Mouse (Mus musculus) MEL (cell line): ENCODE measurements around the gene Asb17. TPM values are rescaled to one million over a fixed set of nuclear protein-coding genes. Genes with fewer than 3 reads are reported as not detected.

Experiments
- DNase-seq: peaks from one replicate; pipeline ENCODE4 v3.0.0; 2011; ENCODE audit warnings: low read depth, low spot score
- H3K27ac ChIP-seq: 2 replicates; pipeline ENCODE4 v1.5.1; 2012; ENCODE audit warnings: low read depth, mild to moderate bottlenecking, control low read depth, low read length, moderate library complexity; ENCODE audit not compliant: control insufficient read depth
- H3K27me3 ChIP-seq, 2 experiments: fragments of 150-350 bp in 1 of 2; sonication (generic) in 1 of 2; 2 replicates each; pipeline ENCODE4 v1.6.1; 2012; ENCODE audit warnings: low read length in 2 of 2, mild to moderate bottlenecking in 2 of 2, improper control_type of control experiment in 1 of 2, moderate library complexity in 1 of 2; ENCODE audit not compliant: insufficient read depth in 2 of 2, control insufficient read depth in 1 of 2
- H3K36me3 ChIP-seq, 2 experiments: 2 replicates each; pipeline ENCODE4 v1.6.1; 2012 to 2014; ENCODE audit warnings: low read length in 2 of 2, improper control_type of control experiment in 1 of 2, inconsistent platforms in 1 of 2, mild to moderate bottlenecking in 1 of 2; ENCODE audit not compliant: insufficient read depth in 2 of 2, control insufficient read depth in 1 of 2
- H3K4me1 ChIP-seq, 2 experiments: fragments of 150-350 bp in 1 of 2; sonication (generic) in 1 of 2; 2 replicates each; pipeline ENCODE4 v1.6.1; 2012; ENCODE audit warnings: low read length in 2 of 2, improper control_type of control experiment in 1 of 2, mild to moderate bottlenecking in 1 of 2; ENCODE audit not compliant: insufficient read depth in 2 of 2, control insufficient read depth in 1 of 2
- H3K4me3 ChIP-seq, 2 experiments: fragments of 150-350 bp in 1 of 2; sonication (generic) in 1 of 2; 2 replicates each; pipeline ENCODE4 v1.5.1; 2012; ENCODE audit warnings: low read depth in 2 of 2, low read length in 2 of 2, mild to moderate bottlenecking in 2 of 2, moderate library complexity in 2 of 2, control low read depth in 1 of 2, improper control_type of control experiment in 1 of 2; ENCODE audit not compliant: control insufficient read depth in 1 of 2, insufficient read depth in 1 of 2
- H3K79me2 ChIP-seq: 2 replicates; pipeline ENCODE4 v1.6.1; 2012; ENCODE audit warnings: mild to moderate bottlenecking, low read length, moderate library complexity; ENCODE audit not compliant: control insufficient read depth, poor library complexity, insufficient read depth
- H3K9ac ChIP-seq: 2 replicates; pipeline ENCODE4 v1.6.1; 2012; ENCODE audit warnings: low read depth, mild to moderate bottlenecking, control low read depth, low read length, moderate library complexity; ENCODE audit not compliant: control insufficient read depth, poor library complexity, severe bottlenecking
- H3K9me3 ChIP-seq: fragments of 150-350 bp; sonication (generic); replicated peaks from 2 replicates; pipeline ENCODE4 v1.6.1; 2012; ENCODE audit warnings: mild to moderate bottlenecking, low read length, improper control_type of control experiment, moderate library complexity; ENCODE audit not compliant: insufficient read depth
- BHLHE40 ChIP-seq: IDR thresholded peaks from 2 replicates; pipeline ENCODE4 v1.6.1; 2012; ENCODE audit warnings: low read depth, mild to moderate bottlenecking, inconsistent platforms, low read length, improper control_type of control experiment, borderline replicate concordance
- CHD1 ChIP-seq: IDR thresholded peaks from 2 replicates; pipeline ENCODE4 v1.6.1; 2012; ENCODE audit warnings: low read depth, mild to moderate bottlenecking, inconsistent platforms, low read length, improper control_type of control experiment
- CTCF ChIP-seq, 3 experiments: IDR thresholded peaks in 2 of 3; conservative IDR thresholded peaks in 1 of 3; 2 replicates each; pipeline ENCODE4 v1.5.1; 2011 to 2012; ENCODE audit warnings: low read length in 3 of 3, low read depth in 2 of 3, mild to moderate bottlenecking in 2 of 3, improper control_type of control experiment in 1 of 3, inconsistent platforms in 1 of 3, mixed read lengths in 1 of 3, moderate library complexity in 1 of 3; ENCODE audit not compliant: control insufficient read depth in 1 of 3, insufficient read depth in 1 of 3, poor library complexity in 1 of 3, severe bottlenecking in 1 of 3
- E2F4 ChIP-seq: IDR thresholded peaks from 2 replicates; pipeline ENCODE4 v1.6.1; 2011; ENCODE audit warnings: low read depth, low read length, improper control_type of control experiment, borderline replicate concordance
- ELF1 ChIP-seq: IDR thresholded peaks from 2 replicates; pipeline ENCODE4 v1.6.1; 2014; ENCODE audit warnings: low read depth, mild to moderate bottlenecking, inconsistent platforms, low read length, improper control_type of control experiment, moderate library complexity
- EP300 ChIP-seq, 2 experiments: IDR thresholded peaks; 2 replicates each; pipeline ENCODE4 v1.6.1; 2011; ENCODE audit warnings: improper control_type of control experiment in 2 of 2, low read length in 2 of 2, low read depth in 1 of 2, mild to moderate bottlenecking in 1 of 2
- GABPA ChIP-seq: IDR thresholded peaks from 2 replicates; pipeline ENCODE4 v1.6.1; 2012; ENCODE audit warnings: low read depth, mild to moderate bottlenecking, inconsistent platforms, low read length, improper control_type of control experiment, moderate library complexity
- GATA1 ChIP-seq: IDR thresholded peaks from 2 replicates; pipeline ENCODE4 v1.6.1; 2011; ENCODE audit warnings: low read depth, low read length, improper control_type of control experiment
- HCFC1 ChIP-seq: IDR thresholded peaks from 2 replicates; pipeline ENCODE4 v1.6.1; 2012; ENCODE audit warnings: low read depth, mild to moderate bottlenecking, inconsistent platforms, low read length, improper control_type of control experiment, moderate library complexity
- JUND ChIP-seq: IDR thresholded peaks from 2 replicates; pipeline ENCODE4 v1.6.1; 2011; ENCODE audit warnings: low read depth, mild to moderate bottlenecking, improper control_type of control experiment, low read length
- MAFK ChIP-seq: IDR thresholded peaks from 2 replicates; pipeline ENCODE4 v1.6.1; 2011; ENCODE audit warnings: low read depth, mild to moderate bottlenecking, low read length, improper control_type of control experiment, borderline replicate concordance
- MAX ChIP-seq: IDR thresholded peaks from 2 replicates; pipeline ENCODE4 v1.6.1; 2011; ENCODE audit warnings: low read length, improper control_type of control experiment
- MEF2A ChIP-seq: IDR thresholded peaks from 2 replicates; pipeline ENCODE4 v1.6.1; 2014; ENCODE audit warnings: low read depth, mild to moderate bottlenecking, inconsistent platforms, low read length, improper control_type of control experiment; ENCODE audit not compliant: poor library complexity, insufficient replicate concordance, severe bottlenecking; ENCODE audit errors: extremely low read depth
- MXI1 ChIP-seq: IDR thresholded peaks from 2 replicates; pipeline ENCODE4 v1.6.1; 2011; ENCODE audit warnings: mild to moderate bottlenecking, low read depth, low read length, improper control_type of control experiment
- MYC ChIP-seq: IDR thresholded peaks from 2 replicates; pipeline ENCODE4 v1.6.1; 2011; ENCODE audit warnings: low read depth, mild to moderate bottlenecking, low read length, improper control_type of control experiment, moderate library complexity
- POLR2A ChIP-seq, 2 experiments: IDR thresholded peaks; 2 replicates each; pipeline ENCODE4 v1.6.1; 2011 to 2012; ENCODE audit warnings: low read length in 2 of 2, mild to moderate bottlenecking in 2 of 2, control low read depth in 1 of 2, improper control_type of control experiment in 1 of 2, low read depth in 1 of 2, moderate library complexity in 1 of 2; ENCODE audit not compliant: control insufficient read depth in 1 of 2, insufficient read depth in 1 of 2, poor library complexity in 1 of 2
- RCOR1 ChIP-seq: IDR thresholded peaks from 2 replicates; pipeline ENCODE4 v1.6.1; 2012; ENCODE audit warnings: low read depth, mild to moderate bottlenecking, inconsistent platforms, low read length, improper control_type of control experiment
- SIN3A ChIP-seq: IDR thresholded peaks from 2 replicates; pipeline ENCODE4 v1.6.1; 2012; ENCODE audit warnings: low read length, improper control_type of control experiment, inconsistent platforms
- TBP ChIP-seq: IDR thresholded peaks from 2 replicates; pipeline ENCODE4 v1.8.0; 2011; ENCODE audit warnings: low read depth, low read length, improper control_type of control experiment
- TCF12 ChIP-seq: IDR thresholded peaks from 2 replicates; pipeline ENCODE4 v1.6.1; 2014; ENCODE audit warnings: low read depth, mild to moderate bottlenecking, inconsistent platforms, low read length, improper control_type of control experiment, moderate library complexity
- UBTF ChIP-seq: IDR thresholded peaks from 2 replicates; pipeline ENCODE4 v1.6.1; 2012; ENCODE audit warnings: low read depth, mild to moderate bottlenecking, inconsistent platforms, low read length, improper control_type of control experiment, moderate library complexity, borderline replicate concordance; ENCODE audit not compliant: insufficient read depth
- USF1 ChIP-seq: IDR thresholded peaks from 2 replicates; pipeline ENCODE4 v1.6.1; 2014; ENCODE audit warnings: low read depth, mild to moderate bottlenecking, inconsistent platforms, low read length, improper control_type of control experiment, moderate library complexity
- USF2 ChIP-seq, 2 experiments: IDR thresholded peaks; 2 replicates each; pipeline ENCODE4 v1.6.1; 2011 to 2012; ENCODE audit warnings: improper control_type of control experiment in 2 of 2, low read length in 2 of 2, borderline replicate concordance in 1 of 2, inconsistent platforms in 1 of 2, low read depth in 1 of 2, mild to moderate bottlenecking in 1 of 2; ENCODE audit not compliant: insufficient read depth in 1 of 2
- ZC3H11A ChIP-seq: IDR thresholded peaks from 2 replicates; pipeline ENCODE4 v1.6.1; 2012; ENCODE audit warnings: low read depth, mild to moderate bottlenecking, inconsistent platforms, low read length, improper control_type of control experiment
- ZNF384 ChIP-seq: IDR thresholded peaks from 2 replicates; pipeline ENCODE4 v1.6.1; 2012; ENCODE audit warnings: low read depth, mild to moderate bottlenecking, inconsistent platforms, low read length, improper control_type of control experiment
- polyA plus RNA-seq, 2 experiments: library from polyadenylated mRNA; stranded (reverse) in 1 of 2; unstranded in 1 of 2; fragments of >175 nt in 1 of 2; fragments of >200 nt in 1 of 2; gene quantifications; 2 replicates each; pipeline versions ENCODE4 v1.2.1 to v1.2.4; 2012; ENCODE audit warnings: low replicate concordance in 2 of 2, low read depth in 1 of 2; ENCODE audit not compliant: insufficient read length in 2 of 2, insufficient read depth in 1 of 2, missing spikeins in 1 of 2
- total RNA-seq: library from RNA; depleted of rRNA; stranded (reverse); fragments of 300-350 nt; gene quantifications from 2 replicates; pipeline ENCODE4 v1.2.3, GENCODE M21; 2012

The Asb17 gene
- total and polyA plus RNA-seq, 3 experiments: 5.7 to 9.7 TPM; not detected in 1

- Histone ChIP-seq H3K36me3 (peaks cover 0 to 4% of the 10 kb centered on the region in 2 experiments; a peak in 2 of 4 replicates), H3K4me3 (no peak overlapping the region), H3K9me3 (no peaks in the 10 kb centered on the region), H3K27ac (no peak overlapping the region), H3K27me3 (no peaks in the 10 kb centered on the region), H3K4me1 (peaks cover 5% of the 10 kb centered on the region in 2 experiments; a peak in 3 of 4 replicates), H3K79me2 (no peaks in the 10 kb centered on the region), H3K9ac (no peak overlapping the region)
- no peak for DNase-seq
- TF ChIP-seq CTCF (IDR thresholded peaks at IDR 0.05 in 2 of 3, conservative IDR thresholded peaks at IDR 0.05 in 1 of 3; ENCODE audit: control insufficient read depth in 1 of 3, insufficient read depth in 1 of 3, low read depth in 2 of 3, low read length in 3 of 3, poor library complexity in 1 of 3, severe bottlenecking in 1 of 3): no peak
- no peak for TF ChIP-seq POLR2A (IDR thresholded peaks at IDR 0.05; ENCODE audit: control insufficient read depth in 1 of 2, insufficient read depth in 1 of 2, low read depth in 1 of 2, low read length in 2 of 2, poor library complexity in 1 of 2)
- no peak for TF ChIP-seq TBP
- no peak for TF ChIP-seq UBTF
- TF ChIP-seq HCFC1: no peak
- TF ChIP-seq EP300 (IDR thresholded peaks at IDR 0.05; ENCODE audit: low read depth in 1 of 2, low read length in 2 of 2): no peak
- no peak for TF ChIP-seq TCF12
- no peak for TF ChIP-seq ZC3H11A
- TF ChIP-seq ZNF384: no peak
- no peak for TF ChIP-seq USF2 (IDR thresholded peaks at IDR 0.05; ENCODE audit: borderline replicate concordance in 1 of 2, insufficient read depth in 1 of 2, low read depth in 1 of 2, low read length in 2 of 2)
- TF ChIP-seq E2F4: no peak
These were observed 20.1 kb upstream of the Asb17 start for GRCm38 (mm10) chr3:153823671-153824515.

DNA sequence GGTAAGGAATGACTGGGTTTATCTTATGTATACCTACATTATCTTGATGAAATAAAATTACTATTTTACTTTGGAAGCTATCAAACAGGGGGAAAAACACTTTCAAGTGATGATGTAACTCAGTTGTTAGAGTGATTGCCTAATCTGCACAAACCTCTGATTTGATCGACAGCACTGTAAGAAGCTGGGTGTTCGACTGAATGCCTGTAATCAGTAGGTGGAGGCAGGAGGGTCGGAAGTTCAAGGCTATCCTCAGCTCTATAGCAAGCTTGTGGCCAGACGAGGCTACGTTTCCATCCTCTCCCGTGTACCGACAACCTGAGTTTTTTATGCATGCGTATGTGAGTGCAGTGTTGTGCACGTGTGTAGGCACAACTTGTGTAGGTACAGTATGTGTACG, 18.8 kb upstream of the Asb17 start:
- H3K79me2 ChIP-seq: no peaks in the 10 kb centered on the region
- peaks cover 0 to 3% of the 10 kb centered on the region in 2 experiments; a peak in 2 of 4 replicates for H3K36me3 ChIP-seq
- peaks cover 5 to 6% of the 10 kb centered on the region in 2 experiments; a peak in 3 of 4 replicates for H3K4me1 ChIP-seq
- no peaks in the 10 kb centered on the region for H3K27me3 ChIP-seq
- no peak overlapping the region for H3K9ac ChIP-seq
- H3K4me3 ChIP-seq: no peak overlapping the region
- no peak for TF ChIP-seq JUND
- TF ChIP-seq HCFC1: no peak
- no peak for TF ChIP-seq USF1
- no peak for TF ChIP-seq POLR2A (IDR thresholded peaks at IDR 0.05; ENCODE audit: control insufficient read depth in 1 of 2, insufficient read depth in 1 of 2, low read depth in 1 of 2, low read length in 2 of 2, poor library complexity in 1 of 2)
- no peak for TF ChIP-seq TCF12
- TF ChIP-seq SIN3A: no peak
- no peak for TF ChIP-seq MYC
- no peak for TF ChIP-seq MXI1
- TF ChIP-seq MEF2A: no peak
- no peak for TF ChIP-seq BHLHE40
- TF ChIP-seq CHD1: no peak
- TF ChIP-seq MAFK: no peak
- no peak for TF ChIP-seq RCOR1
- no peak for TF ChIP-seq GABPA
- TF ChIP-seq CTCF (IDR thresholded peaks at IDR 0.05 in 2 of 3, conservative IDR thresholded peaks at IDR 0.05 in 1 of 3; ENCODE audit: control insufficient read depth in 1 of 3, insufficient read depth in 1 of 3, low read depth in 2 of 3, low read length in 3 of 3, poor library complexity in 1 of 3, severe bottlenecking in 1 of 3): no peak
- no peak for TF ChIP-seq GATA1
- TF ChIP-seq MAX: no peak
- TF ChIP-seq TBP: no peak
- no peak for TF ChIP-seq ELF1
- no peak for DNase-seq
- H3K9me3 ChIP-seq: no peaks in the 10 kb centered on the region
- H3K27ac ChIP-seq: no peak overlapping the region
